Mouse (Mus musculus): Measurements from ENCODE around the gene Xrcc5.

DNA sequence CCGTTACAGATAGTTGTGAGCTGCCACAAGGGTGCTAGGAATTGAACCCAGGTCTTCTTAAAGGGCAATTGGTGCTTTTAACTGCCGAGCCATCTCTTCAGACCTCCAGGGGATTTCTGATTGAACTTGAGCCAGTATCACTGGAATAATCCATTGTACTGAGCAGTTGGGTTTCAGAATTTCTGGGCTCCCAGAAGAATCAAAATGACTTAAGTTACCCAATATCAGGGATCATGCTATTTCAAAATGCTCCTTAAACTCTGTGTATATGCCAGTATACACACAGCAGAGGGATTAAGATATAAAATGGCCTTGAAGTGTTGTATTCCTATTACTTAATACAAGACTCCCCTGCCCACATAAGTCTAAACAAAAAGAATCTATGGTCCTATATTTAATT is 15.3 kb upstream of the Xrcc5 start:
- TF ChIP-seq CTCF (IDR thresholded peaks at IDR 0.05; ENCODE audit: borderline replicate concordance, insufficient read depth, low read depth, low read length) = no peak
- TF ChIP-seq POLR2A (IDR thresholded peaks at IDR 0.05; ENCODE audit: borderline replicate concordance, insufficient read depth, low read length) = no peak
